Mouse (Mus musculus) thymus, postnatal 36 days (tissue): ENCODE data around the gene Extl1.
"Not testable (repeated sequence)": the region's sequence is repeated elsewhere in the genome, so short reads cannot be mapped to it uniquely, and the experiment has no call there.

Experiments
- DNase-seq, 2 experiments: peaks; one replicate each; pipeline ENCODE4 v3.0.0; 2022; ENCODE audit warnings: mixed read lengths in 2 of 2

The Extl1 gene

GRCm38 (mm10) chr4:134350641-134351040, 33.0 kb downstream of the Extl1 start:
- no peak for DNase-seq

- no peak for DNase-seq
Measured at GRCm38 (mm10) chr4:134349829-134350228, 33.8 kb downstream of the Extl1 start.

- DNase-seq: no peak
Measured at GRCm38 (mm10) chr4:134348545-134348944, 35.1 kb downstream of the Extl1 start.

GRCm38 (mm10) chr4:134348078-134348477, 35.6 kb downstream of the Extl1 start:
- DNase-seq: no peak

- DNase-seq: no peak
Measured at GRCm38 (mm10) chr4:134345802-134346201, 37.8 kb downstream of the Extl1 start.

GRCm38 (mm10) chr4:134344620-134345019, 39.0 kb downstream of the Extl1 start:
- no peak for DNase-seq

- DNase-seq: no peak
Measured at GRCm38 (mm10) chr4:134343071-134344031, 40.3 kb downstream of the Extl1 start, which contains the start of gene Slc30a2. Gene Slc30a2 (plus strand): TSS chr4:134343181.

GRCm38 (mm10) chr4:134342213-134342779, 41.4 kb downstream of the Extl1 start:
- DNase-seq: no peak

GRCm38 (mm10) chr4:134341231-134341630, 42.4 kb downstream of the Extl1 start:
- not testable (repeated sequence) for DNase-seq

- no peak for DNase-seq
Measured at GRCm38 (mm10) chr4:134330281-134330680, 53.4 kb downstream of the Extl1 start.

GRCm38 (mm10) chr4:134328832-134329231, 54.8 kb downstream of the Extl1 start:
- DNase-seq: no peak

- DNase-seq: no peak
Measured at GRCm38 (mm10) chr4:134328151-134328550, 55.5 kb downstream of the Extl1 start.

GRCm38 (mm10) chr4:134326859-134327530, 56.7 kb downstream of the Extl1 start:
- DNase-seq: no peak

GRCm38 (mm10) chr4:134324655-134325054, 59.0 kb downstream of the Extl1 start:
- no peak for DNase-seq

GRCm38 (mm10) chr4:134321524-134321923, 62.1 kb downstream of the Extl1 start:
- DNase-seq: no peak

- no peak for DNase-seq
Measured at GRCm38 (mm10) chr4:134319674-134320073, 64.0 kb downstream of the Extl1 start.

- DNase-seq: no peak
Measured at GRCm38 (mm10) chr4:134319074-134319473, 64.6 kb downstream of the Extl1 start.

- peak in 1 of 2 experiments; percentile 34 for DNase-seq
Measured at GRCm38 (mm10) chr4:134316390-134316789, 67.3 kb downstream of the Extl1 start.

GRCm38 (mm10) chr4:134315470-134315869, 68.2 kb downstream of the Extl1 start:
- no peak for DNase-seq

- DNase-seq: no peak
Measured at GRCm38 (mm10) chr4:134314876-134315275, 68.8 kb downstream of the Extl1 start, which contains the start of gene Trim63. Gene Trim63 (plus strand): TSS chr4:134315120.

- DNase-seq: no peak
Measured at GRCm38 (mm10) chr4:134314081-134314655, 69.5 kb downstream of the Extl1 start.

- no peak for DNase-seq
Measured at GRCm38 (mm10) chr4:134312901-134313300, 70.7 kb downstream of the Extl1 start.

GRCm38 (mm10) chr4:134312341-134312740, 71.3 kb downstream of the Extl1 start:
- DNase-seq: no peak
